Mouse (Mus musculus) midbrain, postnatal 0 days (tissue): Measurements from ENCODE around the gene Adamts16. TPM values are rescaled to one million over a fixed set of nuclear protein-coding genes. Genes with fewer than 3 reads are reported as not detected.
A peak's percentile ranks its signal among the peaks of the same experiment; 100 is the strongest.

Experiments used
- ATAC-seq: fragments of 200-750 bp; cut with Nextera tagmentation; 2 replicates; pipeline ENCODE4 v1.8.0; 2017; ENCODE audit warnings: moderate number of reproducible peaks, mild to moderate bottlenecking, moderate TSS enrichment, moderate library complexity; ENCODE audit not compliant: low FRiP score
- DNase-seq: peaks from one replicate; pipeline ENCODE4 v3.0.0-alpha.2; 2015; ENCODE audit warnings: low spot score
- H3K27ac ChIP-seq: fragments of 300-500 bp; sonication (generic); 2 replicates; pipeline ENCODE4 v1.5.1; 2014; ENCODE audit warnings: low read depth, mild to moderate bottlenecking, low read length, mixed read lengths
- H3K27me3 ChIP-seq: fragments of 300-500 bp; sonication (generic); 2 replicates; pipeline ENCODE4 v1.6.1; 2014; ENCODE audit warnings: low read length, control low read depth, mixed read lengths; ENCODE audit not compliant: insufficient read depth
- H3K36me3 ChIP-seq: fragments of 300-500 bp; sonication (generic); 2 replicates; pipeline ENCODE4 v1.6.1; 2014; ENCODE audit warnings: low read length, control low read depth, mixed read lengths; ENCODE audit not compliant: insufficient read depth
- H3K4me1 ChIP-seq: fragments of 300-500 bp; sonication (generic); 2 replicates; pipeline ENCODE4 v1.6.1; 2014; ENCODE audit warnings: mild to moderate bottlenecking, control low read depth, antibody characterized with exemption, low read length, mixed read lengths; ENCODE audit not compliant: insufficient read depth
- H3K4me2 ChIP-seq: fragments of 300-500 bp; sonication (generic); 2 replicates; pipeline ENCODE4 v1.6.1; 2014; ENCODE audit warnings: low read depth, mild to moderate bottlenecking, low read length, mixed read lengths; ENCODE audit not compliant: poor library complexity, severe bottlenecking
- H3K4me3 ChIP-seq: fragments of 300-500 bp; sonication (generic); 2 replicates; pipeline ENCODE4 v1.5.1; 2014; ENCODE audit warnings: low read depth, mild to moderate bottlenecking, low read length, moderate library complexity
- H3K9ac ChIP-seq: fragments of 300-500 bp; sonication (generic); replicated peaks from 2 replicates; pipeline ENCODE4 v1.6.1; 2014; ENCODE audit warnings: mild to moderate bottlenecking, low read length, moderate library complexity, mixed read lengths; ENCODE audit not compliant: poor library complexity, severe bottlenecking
- H3K9me3 ChIP-seq: fragments of 300-500 bp; sonication (generic); 2 replicates; pipeline ENCODE4 v1.6.1; 2016; ENCODE audit warnings: low read length, control low read depth
- CTCF ChIP-seq: IDR thresholded peaks from 2 replicates; pipeline ENCODE4 v1.5.1; 2016; ENCODE audit warnings: antibody characterized with exemption, mild to moderate bottlenecking
- WGBS: fragments of 180-500 bp; shearing (Covaris S2); extraction: QIAGEN DNeasy Blood & Tissue Kit; methylation state at CpG from one replicate; pipeline ENCODE4 v1.1.7; 2014; 5-methylcytosine and 5-hydroxymethylcytosine counted together
- polyA plus RNA-seq: library from polyadenylated mRNA; unstranded; fragments of >200 nt; fragmentation: Nextera tagmentation; extraction: Ambion mirVana; gene quantifications from 2 replicates; pipeline ENCODE4 v1.2.1, GENCODE M21; 2015
- total RNA-seq: library from RNA; depleted of rRNA; stranded (reverse); fragments of >200 nt; gene quantifications from 2 replicates; pipeline ENCODE4 v1.2.3, GENCODE M21; 2014

Adamts16 gene
- total and polyA plus RNA-seq, 2 experiments from 2014 or later, result 2.2 to 4.8 TPM

- H3K4me3 ChIP-seq, result no peak overlapping the region
- H3K9ac ChIP-seq, result no peak overlapping the region
- H3K4me1 ChIP-seq, result no peaks in the 10 kb centered on the region
- H3K27ac ChIP-seq, result no peak overlapping the region
- ATAC-seq (no peak), DNase-seq (no peak)
- H3K4me2 ChIP-seq, result no peak overlapping the region
- H3K27me3 ChIP-seq, result no peaks in the 10 kb centered on the region
- no peaks in the 10 kb centered on the region for H3K36me3 ChIP-seq
- TF ChIP-seq CTCF, result peak; percentile 44
- H3K9me3 ChIP-seq, result no peaks in the 10 kb centered on the region
Observed at GRCm38 (mm10) chr13:70767462-70767861, 74.1 kb downstream of the Adamts16 start.

- no peak overlapping the region for H3K4me2 ChIP-seq
- no peak overlapping the region for H3K27ac ChIP-seq
- DNase-seq (no peak), ATAC-seq (no peak)
- H3K4me3 ChIP-seq, result no peak overlapping the region
- TF ChIP-seq CTCF, result no peak
- WGBS, result 87% methylated on average over 6 of the region's 6 CpGs
- H3K27me3 ChIP-seq, result no peaks in the 10 kb centered on the region
- H3K9ac ChIP-seq, result no peak overlapping the region
- no peaks in the 10 kb centered on the region for H3K4me1 ChIP-seq
- H3K36me3 ChIP-seq, result no peaks in the 10 kb centered on the region
- H3K9me3 ChIP-seq, result no peaks in the 10 kb centered on the region
Observed at GRCm38 (mm10) chr13:70764682-70765081, 76.9 kb downstream of the Adamts16 start.

GRCm38 (mm10) chr13:70762586-70762985 is 79.0 kb downstream of the Adamts16 start:
- no peak overlapping the region for H3K4me3 ChIP-seq
- H3K9me3 ChIP-seq, result no peaks in the 10 kb centered on the region
- 93% methylated on average over 2 of the region's 2 CpGs for WGBS
- no peak overlapping the region for H3K4me2 ChIP-seq
- no peak for DNase-seq
- no peak overlapping the region for H3K27ac ChIP-seq
- H3K9ac ChIP-seq, result no peak overlapping the region
- TF ChIP-seq CTCF, result no peak
- H3K4me1 ChIP-seq, result no peaks in the 10 kb centered on the region
- no peaks in the 10 kb centered on the region for H3K36me3 ChIP-seq
- H3K27me3 ChIP-seq, result no peaks in the 10 kb centered on the region
- no peak for ATAC-seq

- DNase-seq (no peak), ATAC-seq (no peak)
- Histone ChIP-seq H3K9ac (no peak overlapping the region), H3K9me3 (no peaks in the 10 kb centered on the region), H3K36me3 (no peaks in the 10 kb centered on the region), H3K27me3 (no peaks in the 10 kb centered on the region), H3K4me2 (no peak overlapping the region), H3K27ac (no peak overlapping the region), H3K4me3 (no peak overlapping the region), H3K4me1 (no peaks in the 10 kb centered on the region)
- 74% methylated on average over 2 of the region's 2 CpGs for WGBS
- TF ChIP-seq CTCF, result no peak
Observed at GRCm38 (mm10) chr13:70761312-70761711, 80.3 kb downstream of the Adamts16 start.

- Histone ChIP-seq H3K4me3 (no peak overlapping the region), H3K27me3 (no peaks in the 10 kb centered on the region), H3K9ac (no peak overlapping the region), H3K4me1 (no peaks in the 10 kb centered on the region), H3K27ac (no peak overlapping the region), H3K36me3 (no peaks in the 10 kb centered on the region), H3K4me2 (no peak overlapping the region), H3K9me3 (no peaks in the 10 kb centered on the region)
- ATAC-seq, result no peak
- no peak for DNase-seq
- WGBS, result 99% methylated on average over 9 of the region's 9 CpGs
- TF ChIP-seq CTCF, result no peak
Observed at GRCm38 (mm10) chr13:70760186-70760585, 81.4 kb downstream of the Adamts16 start.

GRCm38 (mm10) chr13:70746294-70747008 is 95.2 kb downstream of the Adamts16 start:
- no peak overlapping the region for H3K9ac ChIP-seq
- no peak overlapping the region for H3K27ac ChIP-seq
- no peaks in the 10 kb centered on the region for H3K36me3 ChIP-seq
- no peak overlapping the region for H3K4me2 ChIP-seq
- no peaks in the 10 kb centered on the region for H3K4me1 ChIP-seq
- DNase-seq, result no peak
- TF ChIP-seq CTCF, result no peak
- H3K27me3 ChIP-seq, result no peaks in the 10 kb centered on the region
- no peaks in the 10 kb centered on the region for H3K9me3 ChIP-seq
- no peak for ATAC-seq
- WGBS, result 37% methylated on average over 14 of the region's 14 CpGs
- H3K4me3 ChIP-seq, result no peak overlapping the region
